Mouse (Mus musculus) liver, adult 2 months (tissue): ENCODE results near the gene Tspan11. TPM values are rescaled to one million over a fixed set of nuclear protein-coding genes. Genes with fewer than 3 reads are reported as not detected.

Experiments
- DNase-seq: peaks from one replicate; pipeline ENCODE4 v3.0.0-alpha.2; 2011; ENCODE audit warnings: low read depth, low spot score; ENCODE audit errors: extremely low read depth
- H3K27ac ChIP-seq: fragments of 200-500 bp; replicated peaks from 2 replicates; pipeline ENCODE4 v1.5.1; 2012; ENCODE audit warnings: low read depth, mild to moderate bottlenecking, control low read depth, inconsistent platforms, low read length; ENCODE audit not compliant: insufficient read depth
- H3K27me3 ChIP-seq: fragments of 200-500 bp; 2 replicates; pipeline ENCODE4 v1.6.1; 2012; ENCODE audit warnings: mild to moderate bottlenecking, moderate library complexity, low read length, inconsistent platforms; ENCODE audit not compliant: control insufficient read depth, insufficient read depth
- H3K36me3 ChIP-seq: fragments of 200-500 bp; 2 replicates; pipeline ENCODE4 v1.6.1; 2012; ENCODE audit warnings: low read length, inconsistent platforms; ENCODE audit not compliant: control insufficient read depth, insufficient read depth
- H3K4me1 ChIP-seq: fragments of 200-500 bp; 2 replicates; pipeline ENCODE4 v1.6.1; 2011; ENCODE audit warnings: low read length; ENCODE audit not compliant: control insufficient read depth, insufficient read depth
- H3K4me3 ChIP-seq: fragments of 200-500 bp; 2 replicates; pipeline ENCODE4 v1.5.1; 2011; ENCODE audit warnings: low read depth, mild to moderate bottlenecking, control low read depth, low read length, moderate library complexity; ENCODE audit not compliant: insufficient read depth
- H3K79me2 ChIP-seq: fragments of 200-500 bp; 2 replicates; pipeline ENCODE4 v1.6.1; 2012; ENCODE audit warnings: inconsistent platforms, mild to moderate bottlenecking, low read length, moderate library complexity; ENCODE audit not compliant: control insufficient read depth, insufficient read depth
- H3K9ac ChIP-seq: fragments of 200-500 bp; 2 replicates; pipeline ENCODE4 v1.6.1; 2012; ENCODE audit warnings: low read depth, mild to moderate bottlenecking, control low read depth, inconsistent platforms, low read length
- CTCF ChIP-seq: fragments of 200-500 bp; IDR thresholded peaks from 2 replicates; pipeline ENCODE4 v1.5.1; 2011; ENCODE audit warnings: low read depth, low read length, control low read depth
- POLR2A ChIP-seq: fragments of 200-500 bp; IDR thresholded peaks from 2 replicates; pipeline ENCODE4 v1.6.1; 2011; ENCODE audit warnings: low read length, control low read depth; ENCODE audit not compliant: insufficient read depth; ENCODE audit errors: extremely low read depth
- WGBS: fragments of 180-500 bp; shearing (Covaris S2); methylation state at CpG from one replicate; pipeline ENCODE4 v1.1.7; 2018; 5-methylcytosine and 5-hydroxymethylcytosine counted together
- polyA plus RNA-seq: library from polyadenylated mRNA; depleted of rRNA; stranded (reverse); fragments of >200 nt; gene quantifications from 2 replicates; pipeline ENCODE4 v1.2.3, GENCODE M21; 2012
- total RNA-seq: library from RNA; depleted of rRNA; stranded (reverse); fragments of >200 nt; gene quantifications from 2 replicates; pipeline ENCODE4 v1.2.3, GENCODE M21; 2014

Tspan11 gene
- total and polyA plus RNA-seq, 2 experiments: under 0.01 TPM; not detected in 1

DNA sequence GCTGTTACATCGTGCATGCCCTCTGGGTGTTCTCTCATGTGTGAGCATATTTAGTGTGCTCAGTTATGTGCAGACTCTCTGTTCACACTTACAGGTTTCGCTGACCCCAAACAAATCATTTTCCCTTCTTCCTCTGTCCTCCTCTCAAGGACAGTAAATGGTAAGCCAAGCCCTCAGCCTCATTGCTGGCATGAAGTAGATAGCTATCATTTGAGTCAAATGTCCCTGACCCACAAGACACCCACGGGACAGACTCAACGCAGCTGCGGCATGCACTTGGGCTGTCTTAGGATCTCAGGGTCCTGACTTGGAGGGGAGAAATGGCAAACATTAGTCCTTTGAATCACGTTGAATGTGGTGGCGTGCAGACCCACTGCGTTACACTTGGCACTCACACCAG, 55.0 kb downstream of the Tspan11 start:
- H3K4me1 ChIP-seq: no peaks in the 10 kb centered on the region
- H3K27me3 ChIP-seq: no peaks in the 10 kb centered on the region
- no peaks in the 10 kb centered on the region for H3K36me3 ChIP-seq
- no peak overlapping the region for H3K27ac ChIP-seq
- 88% methylated on average over 8 of the region's 8 CpGs for WGBS
- TF ChIP-seq CTCF: no peak
- TF ChIP-seq POLR2A: no peak
- H3K79me2 ChIP-seq: no peaks in the 10 kb centered on the region
- no peak overlapping the region for H3K9ac ChIP-seq
- H3K4me3 ChIP-seq: no peak overlapping the region
- no peak for DNase-seq

- no peak overlapping the region for H3K27ac ChIP-seq
- H3K36me3 ChIP-seq: no peaks in the 10 kb centered on the region
- no peaks in the 10 kb centered on the region for H3K27me3 ChIP-seq
- no peak overlapping the region for H3K4me3 ChIP-seq
- no peaks in the 10 kb centered on the region for H3K4me1 ChIP-seq
- H3K79me2 ChIP-seq: no peaks in the 10 kb centered on the region
- TF ChIP-seq CTCF: peak; percentile 77
- no peak for TF ChIP-seq POLR2A
- DNase-seq: peak; percentile 64
- no peak overlapping the region for H3K9ac ChIP-seq
- WGBS: 56% methylated on average over 9 of the region's 9 CpGs
Observed at GRCm38 (mm10) chr6:127945725-127946124, 58.3 kb downstream of the Tspan11 start.

GRCm38 (mm10) chr6:127948656-127949055, 61.3 kb downstream of the Tspan11 start:
- no peak for TF ChIP-seq CTCF
- TF ChIP-seq POLR2A: no peak
- no peak for DNase-seq
- no peaks in the 10 kb centered on the region for H3K4me1 ChIP-seq
- 76% methylated on average over 9 of the region's 9 CpGs for WGBS
- no peak overlapping the region for H3K4me3 ChIP-seq
- H3K27ac ChIP-seq: no peak overlapping the region
- H3K36me3 ChIP-seq: no peaks in the 10 kb centered on the region
- H3K79me2 ChIP-seq: no peaks in the 10 kb centered on the region
- H3K27me3 ChIP-seq: no peaks in the 10 kb centered on the region
- H3K9ac ChIP-seq: no peak overlapping the region

- Histone ChIP-seq H3K4me3 (no peak overlapping the region), H3K27ac (no peak overlapping the region), H3K27me3 (no peaks in the 10 kb centered on the region), H3K36me3 (no peaks in the 10 kb centered on the region), H3K79me2 (no peaks in the 10 kb centered on the region), H3K9ac (no peak overlapping the region), H3K4me1 (no peaks in the 10 kb centered on the region)
- DNase-seq: no peak
- TF ChIP-seq POLR2A: no peak
- TF ChIP-seq CTCF: no peak
- WGBS: 86% methylated on average over 7 of the region's 7 CpGs
Observed at GRCm38 (mm10) chr6:127949885-127950284, 62.5 kb downstream of the Tspan11 start.

GRCm38 (mm10) chr6:127953071-127953470, 65.7 kb downstream of the Tspan11 start:
- no peak overlapping the region for H3K27ac ChIP-seq
- H3K4me1 ChIP-seq: no peaks in the 10 kb centered on the region
- no peaks in the 10 kb centered on the region for H3K27me3 ChIP-seq
- WGBS: 80% methylated on average over 4 of the region's 4 CpGs
- H3K4me3 ChIP-seq: no peak overlapping the region
- TF ChIP-seq CTCF (no peak), POLR2A (no peak)
- no peak for DNase-seq
- H3K36me3 ChIP-seq: no peaks in the 10 kb centered on the region
- H3K79me2 ChIP-seq: no peaks in the 10 kb centered on the region
- no peak overlapping the region for H3K9ac ChIP-seq

DNA sequence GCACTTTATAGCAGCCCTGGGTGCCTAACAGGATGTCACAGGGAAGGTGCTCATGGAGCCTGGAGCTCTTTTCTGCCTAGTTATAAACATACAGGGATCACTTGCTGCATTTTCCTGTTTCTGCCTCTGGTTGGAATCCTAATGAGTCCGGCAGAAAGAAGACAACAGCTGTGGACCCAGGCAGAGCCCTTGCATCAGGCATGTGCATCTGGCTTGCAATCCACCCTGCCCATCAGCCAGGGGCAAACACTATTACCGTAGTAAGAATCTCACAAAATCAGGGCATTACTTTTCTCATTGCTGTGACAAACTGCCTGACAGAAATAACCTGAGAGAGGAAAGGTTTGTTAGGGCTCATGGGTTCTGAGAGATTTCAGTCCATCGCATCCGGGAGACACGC, 68.8 kb downstream of the Tspan11 start:
- no peak overlapping the region for H3K9ac ChIP-seq

More for the DNA sequence above, 68.8 kb downstream of the Tspan11 start:
- no peak overlapping the region for H3K27ac ChIP-seq
- WGBS: 79% methylated on average over 5 of the region's 5 CpGs
- DNase-seq: no peak
- H3K79me2 ChIP-seq: no peaks in the 10 kb centered on the region
- no peak overlapping the region for H3K4me3 ChIP-seq
- TF ChIP-seq CTCF (no peak), POLR2A (no peak)
- no peaks in the 10 kb centered on the region for H3K4me1 ChIP-seq
- no peaks in the 10 kb centered on the region for H3K27me3 ChIP-seq
- H3K36me3 ChIP-seq: no peaks in the 10 kb centered on the region
